10 mouse cellular contexts compared by ENCODE assay signal in the genomic region with DNA sequence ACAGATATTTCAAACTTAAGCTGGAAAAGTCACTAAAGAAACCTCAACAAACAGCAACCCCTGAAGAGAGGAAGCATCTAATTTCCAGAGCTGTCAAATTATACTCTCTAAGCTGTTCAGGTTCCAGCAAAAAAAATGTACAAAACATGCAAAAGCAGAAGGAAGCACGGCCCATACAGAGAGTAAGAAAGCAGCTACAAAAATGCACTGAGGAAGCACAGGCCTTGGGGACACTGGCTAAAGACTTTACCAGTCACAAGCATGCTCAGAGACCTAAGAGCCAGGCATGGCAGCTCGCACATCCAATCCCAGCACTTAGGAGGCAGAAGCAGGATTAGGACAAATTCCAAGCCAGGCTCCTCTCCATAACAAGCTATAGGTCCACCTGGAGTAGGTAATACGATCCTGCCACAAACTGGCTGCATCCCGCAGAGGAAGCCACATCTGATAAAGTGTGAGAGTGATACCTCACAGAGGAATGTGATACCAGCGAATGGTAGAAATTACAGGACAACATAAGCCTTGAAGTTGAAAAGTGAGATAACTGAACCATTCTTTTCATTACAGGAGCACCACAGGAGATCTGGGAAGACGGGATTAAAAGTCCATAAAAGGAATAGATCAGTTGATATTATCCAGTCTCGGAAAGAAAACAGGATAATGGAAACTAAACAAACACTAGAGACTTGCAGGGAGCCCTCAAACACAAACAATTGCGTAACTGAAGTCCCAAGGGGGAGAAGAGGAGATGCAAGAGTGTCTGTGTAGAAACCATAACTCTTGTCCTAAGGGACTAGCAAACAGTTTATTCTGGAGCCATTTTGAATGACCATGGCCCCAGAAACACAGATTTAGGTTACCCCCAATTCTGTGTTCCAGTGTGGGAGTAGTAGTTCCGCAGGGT. TPM values are rescaled to one million over a fixed set of nuclear protein-coding genes. Genes with fewer than 3 reads are reported as not detected.
DNase-seq lines count a peak whose midpoint lies in the region; ATAC-seq lines count a peak whose summit lies in the region.
"Had no signal": no experiment of that assay in that cellular context is flagged by ENCODE, and none has a peak within 500 bp of the region (broad histone marks: within the 10 kb centered on the region; RNA-seq: fewer than 3 reads in every experiment).

No protein-coding gene starts in this region.

- 32% methylated on average over 9 of the region's 9 CpGs for WGBS in lung, embryonic 16.5 days
- 50% methylated on average over 9 of the region's 9 CpGs for WGBS in limb, embryonic 12.5 days
- WGBS in midbrain, embryonic 16.5 days = 68% methylated on average over 9 of the region's 9 CpGs

- H3K4me1 ChIP-seq in lung, embryonic 16.5 days (replicated peaks; ENCODE audit: control insufficient read depth, insufficient read depth, low read length) = peaks cover 38% of the 10 kb centered on the region
- H3K4me1 ChIP-seq in limb, embryonic 12.5 days (replicated peaks) = peaks cover 33% of the 10 kb centered on the region
- H3K4me1 ChIP-seq in midbrain, embryonic 16.5 days (ENCODE audit: control insufficient read depth, insufficient read depth, low read length) = no peaks in the 10 kb centered on the region

- intact Hi-C loops in heart, postnatal 25 days (cut with DNase I) = no loop called here

- ATAC-seq in lung, embryonic 16.5 days (ENCODE audit: low read depth) = no peak
- no peak for ATAC-seq in limb, embryonic 12.5 days (ENCODE audit: insufficient number of reproducible peaks, insufficient read depth, low FRiP score, low TSS enrichment, low read depth)
- no peak for ATAC-seq in midbrain, embryonic 16.5 days
- ATAC-seq: forebrain, embryonic 14.5 days had no signal

- peak; percentile 88 for DNase-seq in heart, adult 11 months
- no peak for DNase-seq in heart, postnatal 25 days (ENCODE audit: low spot score)
- DNase-seq in lung, postnatal 4 days = no peak
- DNase-seq in right cerebral cortex, adult 18-20 months = no peak
- no peak for DNase-seq in right cerebral cortex, postnatal 10 days (ENCODE audit: low spot score in 2 of 2)
- DNase-seq: adrenal gland, adult 8-10 months had no signal

- no peak overlapping the region for H3K9ac ChIP-seq in lung, embryonic 16.5 days (ENCODE audit: low read length)
- no peak overlapping the region for H3K9ac ChIP-seq in limb, embryonic 12.5 days (replicated peaks)
- H3K9ac ChIP-seq in midbrain, embryonic 16.5 days (ENCODE audit: low read depth, low read length) = no peak overlapping the region

- no peaks in the 10 kb centered on the region for H3K27me3 ChIP-seq in lung, embryonic 16.5 days (ENCODE audit: control insufficient read depth, insufficient read depth, low read depth, low read length)
- H3K27me3 ChIP-seq in limb, embryonic 12.5 days = no peaks in the 10 kb centered on the region
- H3K27me3 ChIP-seq in midbrain, embryonic 16.5 days (ENCODE audit: control insufficient read depth, insufficient read depth, low read depth, low read length) = no peaks in the 10 kb centered on the region

- H3K27ac ChIP-seq in lung, embryonic 16.5 days (ENCODE audit: low read length) = peak overlapping the region; percentile 3; the same call in 1 of the 2 replicates
- H3K27ac ChIP-seq in limb, embryonic 12.5 days = peak overlapping the region; percentile 24; the same call in 1 of the 2 replicates
- no peak overlapping the region for H3K27ac ChIP-seq in midbrain, embryonic 16.5 days (ENCODE audit: low read length)

- H3K4me3 ChIP-seq in lung, embryonic 16.5 days (ENCODE audit: low read length) = no peak overlapping the region
- no peak overlapping the region for H3K4me3 ChIP-seq in limb, embryonic 12.5 days (replicated peaks)
- no peak overlapping the region for H3K4me3 ChIP-seq in midbrain, embryonic 16.5 days (ENCODE audit: low read depth, low read length)

- no peaks in the 10 kb centered on the region for H3K36me3 ChIP-seq in lung, embryonic 16.5 days (ENCODE audit: control insufficient read depth, insufficient read depth, low read length)
- H3K36me3 ChIP-seq in limb, embryonic 12.5 days = no peaks in the 10 kb centered on the region
- no peaks in the 10 kb centered on the region for H3K36me3 ChIP-seq in midbrain, embryonic 16.5 days (ENCODE audit: control insufficient read depth, insufficient read depth, low read length)

- no peak overlapping the region for H3K4me2 ChIP-seq in lung, embryonic 16.5 days (ENCODE audit: low read depth, low read length)
- H3K4me2 ChIP-seq in limb, embryonic 12.5 days = no peak overlapping the region
- H3K4me2 ChIP-seq in midbrain, embryonic 16.5 days (ENCODE audit: low read length) = no peak overlapping the region

- no peaks in the 10 kb centered on the region for H3K9me3 ChIP-seq in lung, embryonic 16.5 days (ENCODE audit: control insufficient read depth, low read length)
- H3K9me3 ChIP-seq in limb, embryonic 12.5 days = no peaks in the 10 kb centered on the region
- H3K9me3 ChIP-seq in midbrain, embryonic 16.5 days (replicated peaks; ENCODE audit: control insufficient read depth, low read length, poor library complexity, severe bottlenecking) = no peaks in the 10 kb centered on the region

RNA-seq across cellular contexts. Expression of gene Spon2, which starts 4.8 kb away (rescaled TPM):
- 10 to 100 TPM in 1 of 2 experiments, 1 to 10 TPM in 1; 3.4 to 13.6 TPM for total RNA-seq in heart, postnatal 25 days (2021)
- polyA plus RNA-seq in lung, embryonic 16.5 days (2015; fragmentation: Nextera tagmentation; extraction: Ambion mirVana) = 23.4 and 30.2 TPM in 2 replicates
- polyA plus RNA-seq in limb, embryonic 12.5 days (2016; fragmentation: Nextera tagmentation; extraction: Ambion mirVana) = 1.4 and 2.4 TPM in 2 replicates
- 3.1 and 3.3 TPM in 2 replicates for polyA plus RNA-seq in midbrain, embryonic 16.5 days (2015; fragmentation: Nextera tagmentation; extraction: Ambion mirVana)

RNA-seq across cellular contexts. Expression of gene Ctbp1, which starts 51.7 kb away (rescaled TPM):
- total RNA-seq in heart, postnatal 25 days (2021) = 100 to 1,000 TPM; 208 to 209 TPM
- 259 and 279 TPM in 2 replicates for polyA plus RNA-seq in lung, embryonic 16.5 days (2015; fragmentation: Nextera tagmentation; extraction: Ambion mirVana)
- 427 and 439 TPM in 2 replicates for polyA plus RNA-seq in limb, embryonic 12.5 days (2016; fragmentation: Nextera tagmentation; extraction: Ambion mirVana)
- polyA plus RNA-seq in midbrain, embryonic 16.5 days (2015; fragmentation: Nextera tagmentation; extraction: Ambion mirVana) = 441 and 480 TPM in 2 replicates
